Mouse (Mus musculus): ENCODE results near the gene Olfr411. TPM values are rescaled to one million over a fixed set of nuclear protein-coding genes. Genes with fewer than 3 reads are reported as not detected.

The Olfr411 gene
- total RNA-seq, 2 experiments from 2014 or later, result not detected

GRCm38 (mm10) chr11:74328781-74329180 is 23.7 kb downstream of the Olfr411 start:
- TF ChIP-seq CTCF (conservative IDR thresholded peaks at IDR 0.05), result no peak
- no peak for DNase-seq (ENCODE audit: low spot score in 2 of 2)

GRCm38 (mm10) chr11:74326044-74326443 is 26.4 kb downstream of the Olfr411 start:
- no peak overlapping the region for H3K27ac ChIP-seq
- H3K4me3 ChIP-seq, result no peak overlapping the region
- no peak for TF ChIP-seq CTCF (conservative IDR thresholded peaks at IDR 0.05)
- no peak for DNase-seq (ENCODE audit: low spot score in 2 of 2)

More at GRCm38 (mm10) chr11:74328781-74329180, 23.7 kb downstream of the Olfr411 start:
- H3K4me3 ChIP-seq, result no peak overlapping the region
- no peak overlapping the region for H3K27ac ChIP-seq

Other genes starting within 250 kb of the Olfr411 start
- gene Olfr401, start 238.9 kb downstream of the Olfr411 start, total RNA-seq (2021), result not detected
- not detected for gene Olfr402, start 199.1 kb downstream of the Olfr411 start, total RNA-seq (2021)
- not detected for gene Olfr403, start 166.4 kb downstream of the Olfr411 start, total RNA-seq (2021)
- gene Olfr43, start 141.3 kb downstream of the Olfr411 start, total RNA-seq (2021), result not detected
- not detected for gene Olfr406, start 92.8 kb downstream of the Olfr411 start, total RNA-seq (2021)
- not detected for gene Olfr59, start 68.9 kb downstream of the Olfr411 start, total RNA-seq (2021)
- gene Olfr410, start 14.6 kb downstream of the Olfr411 start, total RNA-seq (2021), result not detected
- gene Olfr412, start 9.4 kb upstream of the Olfr411 start, total RNA-seq (2021), result not detected